Mouse (Mus musculus) liver, embryonic 14.5 days (tissue): ENCODE data around the gene Slc25a10. TPM values are rescaled to one million over a fixed set of nuclear protein-coding genes. Genes with fewer than 3 reads are reported as not detected.

Experiments
- ATAC-seq: fragments of 200-750 bp; cut with Nextera tagmentation; 2 replicates; pipeline ENCODE4 v1.8.0; 2017; ENCODE audit warnings: moderate number of reproducible peaks, mild to moderate bottlenecking, moderate library complexity; ENCODE audit not compliant: insufficient read depth
- DNase-seq, 3 experiments: peaks; one replicate each; pipeline ENCODE4 v3.0.0-alpha.2; 2012 to 2013; ENCODE audit warnings: low read depth in 3 of 3, low spot score in 3 of 3
- H3K27ac ChIP-seq: fragments of 300-500 bp; sonication (generic); 2 replicates; pipeline ENCODE4 v1.5.1; 2014; ENCODE audit warnings: moderate library complexity, mild to moderate bottlenecking, control low read depth, inconsistent platforms
- H3K27me3 ChIP-seq: fragments of 300-500 bp; sonication (generic); 2 replicates; pipeline ENCODE4 v1.6.1; 2014; ENCODE audit warnings: mild to moderate bottlenecking, low read length, moderate library complexity; ENCODE audit not compliant: control insufficient read depth, insufficient read depth
- H3K36me3 ChIP-seq: fragments of 300-500 bp; sonication (generic); replicated peaks from 2 replicates; pipeline ENCODE4 v1.6.1; 2014; ENCODE audit warnings: low read depth; ENCODE audit not compliant: control insufficient read depth, insufficient read depth
- H3K4me1 ChIP-seq, 2 experiments: fragments of 200-500 bp in 1 of 2; fragments of 300-500 bp in 1 of 2; sonication (generic) in 1 of 2; replicated peaks; 2 replicates each; pipeline ENCODE4 v1.6.1; 2012 to 2014; ENCODE audit warnings: antibody characterized with exemption in 1 of 2, inconsistent platforms in 1 of 2, low read length in 1 of 2; ENCODE audit not compliant: control insufficient read depth in 2 of 2, insufficient read depth in 2 of 2
- H3K4me2 ChIP-seq: fragments of 300-500 bp; sonication (generic); 2 replicates; pipeline ENCODE4 v1.6.1; 2014; ENCODE audit warnings: low read depth, mild to moderate bottlenecking, control low read depth, moderate library complexity
- H3K4me3 ChIP-seq, 2 experiments: fragments of 200-500 bp in 1 of 2; fragments of 300-500 bp in 1 of 2; sonication (generic) in 1 of 2; 2 replicates each; pipeline ENCODE4 v1.5.1; 2012 to 2014; ENCODE audit warnings: low read depth in 2 of 2, low read length in 2 of 2, mild to moderate bottlenecking in 2 of 2, control low read depth in 1 of 2, inconsistent platforms in 1 of 2, moderate library complexity in 1 of 2; ENCODE audit not compliant: insufficient read depth in 1 of 2
- H3K9ac ChIP-seq: fragments of 300-500 bp; sonication (generic); replicated peaks from 2 replicates; pipeline ENCODE4 v1.6.1; 2014; ENCODE audit warnings: mild to moderate bottlenecking, control low read depth, moderate library complexity
- H3K9me3 ChIP-seq: fragments of 300-500 bp; sonication (generic); 2 replicates; pipeline ENCODE4 v1.6.1; 2016; ENCODE audit warnings: low read length, mixed read lengths; ENCODE audit not compliant: control insufficient read depth
- CTCF ChIP-seq: IDR thresholded peaks from 2 replicates; pipeline ENCODE4 v1.5.1; 2016; ENCODE audit warnings: antibody characterized with exemption, low read depth, control low read depth
- EP300 ChIP-seq: IDR thresholded peaks from 2 replicates; pipeline ENCODE4 v1.6.1; 2016; ENCODE audit warnings: antibody characterized with exemption, low read depth
- WGBS: fragments of 180-500 bp; shearing (Covaris S2); extraction: QIAGEN DNeasy Blood & Tissue Kit; methylation state at CpG from one replicate; pipeline ENCODE4 v1.1.7; 2014; ENCODE audit not compliant: insufficient replicate concordance; 5-methylcytosine and 5-hydroxymethylcytosine counted together
- polyA plus RNA-seq, 2 experiments: library from polyadenylated mRNA; depleted of rRNA in 1 of 2; stranded (reverse) in 1 of 2; unstranded in 1 of 2; fragments of >200 nt; fragmentation: Nextera tagmentation in 1 of 2; extraction: Ambion mirVana in 1 of 2; gene quantifications; 2 replicates each; pipeline versions ENCODE4 v1.2.1 to v1.2.3; 2012 to 2014

Gene Slc25a10
- polyA plus RNA-seq (2012; rRNA removed) (31.5 and 37.4 TPM in 2 replicates), polyA plus RNA-seq (2014; fragmentation: Nextera tagmentation; extraction: Ambion mirVana) (35.1 and 38.2 TPM in 2 replicates)

- peak within 1 kb of the TSS; percentile 70 for H3K27ac ChIP-seq
- peak within 1 kb of the TSS; percentile 77 for H3K9ac ChIP-seq
- DNase-seq = peak; percentile 74 to 77 (median 75)
- WGBS = under 1% methylated on average over 35 of the region's 35 CpGs
- H3K4me2 ChIP-seq = peak within 1 kb of the TSS; percentile 90
- no peaks in the 10 kb centered on the region for H3K27me3 ChIP-seq
- peaks cover 31% of the 10 kb centered on the region for H3K36me3 ChIP-seq
- TF ChIP-seq EP300 (no peak), CTCF (no peak)
- no peaks in the 10 kb centered on the region for H3K9me3 ChIP-seq
- ATAC-seq = peak; percentile 86
- peaks cover 17 to 26% of the 10 kb centered on the region in 2 experiments for H3K4me1 ChIP-seq
- peak within 1 kb of the TSS; percentile 80 to 89 for H3K4me3 ChIP-seq
These were observed at the start of gene Slc25a10 for GRCm38 (mm10) chr11:120491317-120492023. Slc25a10 (plus strand) TSS chr11:120491840.

GRCm38 (mm10) chr11:120442344-120442743 lies 49.3 kb upstream of the Slc25a10 start, which contains the start of gene Tspan10:
Tspan10 (plus strand) TSS chr11:120442644.
- Histone ChIP-seq H3K27ac (no peak within 1 kb of the TSS), H3K4me2 (no peak within 1 kb of the TSS), H3K4me3 (no peak within 1 kb of the TSS), H3K9me3 (no peaks in the 10 kb centered on the region), H3K27me3 (no peaks in the 10 kb centered on the region), H3K36me3 (no peaks in the 10 kb centered on the region), H3K4me1 (no peaks in the 10 kb centered on the region), H3K9ac (no peak within 1 kb of the TSS)
- 73% methylated on average over 3 of the region's 3 CpGs for WGBS
- TF ChIP-seq CTCF = no peak
- TF ChIP-seq EP300 = no peak
- ATAC-seq (no peak), DNase-seq (no peak)

- Histone ChIP-seq H3K4me3 (no peak overlapping the region), H3K27me3 (no peaks in the 10 kb centered on the region), H3K9me3 (no peaks in the 10 kb centered on the region), H3K4me1 (no peaks in the 10 kb centered on the region), H3K4me2 (no peak overlapping the region), H3K27ac (no peak overlapping the region), H3K9ac (no peak overlapping the region), H3K36me3 (no peaks in the 10 kb centered on the region)
- TF ChIP-seq CTCF (no peak), EP300 (no peak)
- no peak for DNase-seq
- 74% methylated on average over 3 of the region's 3 CpGs for WGBS
- no peak for ATAC-seq
These were observed 48.8 kb upstream of the Slc25a10 start for GRCm38 (mm10) chr11:120442765-120443280.

- 49% methylated on average over 6 of the region's 6 CpGs for WGBS
- no peak overlapping the region for H3K9ac ChIP-seq
These were observed 47.5 kb upstream of the Slc25a10 start for GRCm38 (mm10) chr11:120444106-120444505.

GRCm38 (mm10) chr11:120445475-120445874 lies 46.2 kb upstream of the Slc25a10 start:
- no peaks in the 10 kb centered on the region for H3K4me1 ChIP-seq
- no peak overlapping the region for H3K27ac ChIP-seq
- WGBS = 49% methylated on average over 3 of the region's 3 CpGs
- no peak overlapping the region for H3K9ac ChIP-seq
- no peak overlapping the region for H3K4me3 ChIP-seq
- TF ChIP-seq CTCF = no peak
- TF ChIP-seq EP300 = no peak
- H3K4me2 ChIP-seq = no peak overlapping the region
- DNase-seq = no peak
- H3K36me3 ChIP-seq = no peaks in the 10 kb centered on the region
- no peaks in the 10 kb centered on the region for H3K9me3 ChIP-seq
- no peaks in the 10 kb centered on the region for H3K27me3 ChIP-seq
- no peak for ATAC-seq

More at GRCm38 (mm10) chr11:120444106-120444505, 47.5 kb upstream of the Slc25a10 start:
- no peaks in the 10 kb centered on the region for H3K9me3 ChIP-seq
- H3K27me3 ChIP-seq = no peaks in the 10 kb centered on the region
- H3K4me1 ChIP-seq = no peaks in the 10 kb centered on the region
- H3K36me3 ChIP-seq = no peaks in the 10 kb centered on the region
- TF ChIP-seq CTCF (no peak), EP300 (no peak)
- H3K4me3 ChIP-seq = no peak overlapping the region
- DNase-seq = no peak
- H3K27ac ChIP-seq = no peak overlapping the region
- no peak for ATAC-seq
- no peak overlapping the region for H3K4me2 ChIP-seq
